Mouse (Mus musculus) frontal cortex, adult (tissue): Measurements from ENCODE around the gene Stc2.

ENCODE experiments used
- ATAC-seq: cut with Nextera tagmentation; 2 replicates; pipeline ENCODE4 v1.9.2; 2017; ENCODE audit warnings: mild to moderate bottlenecking, moderate library complexity, mixed read lengths; ENCODE audit not compliant: low TSS enrichment

Gene Stc2

DNA sequence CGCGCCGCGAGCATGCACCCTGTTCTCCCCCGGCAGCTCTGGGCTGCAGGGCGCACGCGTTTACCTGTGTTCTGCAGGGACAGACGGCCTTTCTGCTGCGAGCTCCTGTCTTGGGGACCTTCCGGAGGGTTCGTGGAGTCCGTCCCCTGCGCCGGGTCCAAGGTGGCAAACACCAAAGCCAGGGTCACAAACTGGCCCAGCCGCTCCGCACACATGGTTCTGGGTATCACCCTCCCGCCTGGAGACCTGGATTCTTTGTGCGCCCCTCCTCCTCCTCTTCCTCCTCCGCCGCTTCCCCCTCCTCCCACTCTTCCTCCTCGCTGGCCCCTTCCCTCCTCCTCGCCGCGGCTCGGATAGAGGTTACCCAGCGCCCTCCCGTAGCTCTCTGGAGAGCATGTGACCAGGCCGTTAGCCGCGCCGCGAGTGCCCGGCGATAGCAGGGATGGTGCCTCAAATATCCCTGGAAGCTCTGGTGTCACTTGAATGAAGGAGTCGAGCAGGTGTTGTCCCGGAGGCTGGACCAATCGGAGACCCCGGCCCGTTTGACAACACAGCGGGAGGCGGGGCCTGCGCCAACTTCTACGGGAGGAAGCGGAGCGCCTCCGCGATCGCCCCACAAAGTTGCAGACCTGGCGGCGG lies at the start of gene Stc2:
TSS of gene Stc2 (minus strand) at position 427 of the 639 bp plus-strand sequence.
- ATAC-seq: peak; percentile 32

DNA sequence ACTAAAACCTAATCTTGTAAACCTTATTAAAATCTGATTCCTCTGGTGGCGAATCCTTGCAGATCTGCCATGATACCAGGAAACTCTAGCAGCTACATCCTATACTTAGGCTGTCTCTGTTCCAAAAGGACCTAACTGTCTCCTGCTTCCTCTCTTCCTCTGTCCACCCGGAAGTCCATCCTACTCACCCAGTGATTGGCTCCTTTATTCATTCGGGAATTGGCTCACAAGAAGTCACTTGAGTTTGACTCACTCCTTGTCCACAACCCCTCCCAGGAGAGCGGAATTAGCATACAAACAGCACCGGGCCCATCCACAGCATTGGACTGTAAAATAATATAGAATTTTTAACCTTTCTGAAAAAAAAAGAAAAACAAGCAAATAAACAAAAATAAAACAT lies 47.2 kb upstream of the Stc2 start:
- no peak for ATAC-seq

DNA sequence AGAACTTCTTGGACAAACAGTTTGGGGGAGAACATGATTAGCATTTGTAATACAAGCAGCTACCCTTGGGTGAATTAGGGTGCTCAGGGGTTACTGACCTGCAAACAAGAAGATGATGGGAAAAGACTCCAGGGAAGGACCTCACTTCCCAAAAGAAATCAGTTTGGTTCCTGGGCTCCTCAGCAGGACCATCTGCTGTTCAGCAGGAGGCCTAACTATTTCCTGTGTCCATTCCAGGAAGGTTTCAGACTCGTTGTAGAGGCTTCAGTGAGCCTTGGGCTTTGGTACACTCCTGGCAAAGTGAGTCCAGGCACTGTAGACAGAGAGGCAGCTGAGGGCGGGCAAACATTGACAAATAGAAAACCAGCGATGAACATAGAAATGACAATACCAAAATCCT lies 42.5 kb upstream of the Stc2 start:
- no peak for ATAC-seq

DNA sequence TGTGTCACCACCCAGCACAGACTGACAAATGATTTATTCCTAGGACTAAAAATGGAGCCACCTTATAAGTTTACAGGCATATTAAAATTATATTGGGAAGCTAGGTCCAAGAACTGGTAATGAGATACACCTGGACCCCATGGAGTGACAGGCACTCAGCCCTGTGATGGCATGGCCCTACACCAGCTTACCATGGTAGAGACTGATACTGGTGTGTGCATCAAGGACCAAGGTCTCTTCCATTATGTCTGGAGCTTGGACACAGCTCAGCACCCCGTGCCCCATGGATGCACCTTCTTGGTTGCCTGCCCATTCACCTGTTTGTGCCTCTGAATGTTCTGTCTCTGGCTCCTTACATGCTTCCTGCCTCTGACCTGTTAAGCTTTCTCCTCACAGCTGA lies 36.9 kb upstream of the Stc2 start:
- no peak for ATAC-seq

DNA sequence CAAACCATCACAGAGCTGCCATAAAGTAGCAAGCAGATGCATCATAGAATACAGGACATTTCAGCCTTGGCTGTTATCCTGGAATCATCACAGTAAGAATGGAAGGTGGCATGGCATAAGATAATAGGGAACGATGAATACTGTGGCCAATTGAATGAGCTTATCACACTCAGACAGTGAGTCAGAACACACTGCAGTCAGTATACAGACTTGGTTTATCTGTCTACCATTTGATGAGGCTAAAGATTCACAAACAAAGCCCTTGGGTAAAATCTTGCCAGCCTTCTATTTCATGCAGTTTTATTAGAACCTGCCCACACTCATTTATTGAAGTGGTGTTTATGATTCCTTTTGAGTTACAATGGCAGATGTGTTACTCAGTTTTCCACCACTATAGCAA lies 33.2 kb upstream of the Stc2 start:
- ATAC-seq: no peak

DNA sequence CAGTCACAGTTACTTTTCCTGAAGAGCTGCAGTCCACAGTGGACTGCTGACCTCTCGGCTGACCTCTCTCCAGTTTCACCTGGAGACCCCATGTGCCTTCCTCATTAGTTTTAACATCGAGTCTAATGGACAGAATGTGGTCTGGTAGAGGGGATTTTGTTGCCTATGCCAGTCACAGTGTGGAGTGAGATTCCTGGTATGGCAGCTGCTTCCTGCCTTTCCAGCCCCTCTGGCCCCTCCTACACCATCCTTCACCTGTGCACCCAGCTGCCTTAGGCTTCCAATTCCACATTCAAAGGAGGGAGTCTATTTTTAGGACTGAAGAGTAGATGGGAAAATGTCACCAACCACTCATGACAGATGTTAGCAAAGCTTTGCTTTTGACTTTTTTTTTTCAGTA lies 28.7 kb upstream of the Stc2 start:
- no peak for ATAC-seq

DNA sequence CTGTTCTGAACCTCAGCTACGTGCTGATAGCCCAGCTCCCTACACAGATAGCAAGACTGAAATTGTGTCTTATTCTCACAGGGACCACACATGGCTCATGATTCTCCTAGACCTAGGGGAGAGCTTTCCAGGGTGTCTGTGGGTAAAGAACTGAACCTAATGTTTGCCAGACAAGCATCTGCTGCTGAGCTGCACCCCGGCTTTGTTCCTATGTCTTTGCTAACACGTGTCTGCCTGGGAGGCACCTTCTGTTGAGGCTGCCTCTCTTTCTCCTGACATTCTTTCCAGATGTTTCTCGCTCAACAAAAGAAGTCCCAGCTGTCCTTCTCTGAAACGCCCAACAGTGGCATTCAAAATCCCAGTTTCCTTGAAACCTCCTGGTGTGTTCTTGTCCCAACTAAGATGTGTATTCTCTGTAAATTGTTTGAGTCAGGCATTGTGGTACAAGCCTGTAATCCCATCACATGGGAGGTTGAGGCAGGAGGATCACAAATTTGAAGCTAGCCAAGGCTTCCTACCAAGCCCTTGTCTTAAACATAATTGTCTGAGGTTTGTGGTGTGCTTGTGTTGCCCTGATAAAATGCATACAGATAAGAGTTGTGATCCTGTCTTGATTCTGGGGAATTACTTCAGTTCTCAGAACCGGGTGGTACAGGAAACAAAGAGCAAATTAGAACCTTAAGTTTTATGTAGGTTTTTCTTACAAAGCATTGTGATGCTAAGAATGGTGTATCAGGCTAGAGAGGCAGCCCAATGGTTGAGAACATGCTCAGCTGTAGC lies 27.0 kb upstream of the Stc2 start:
- no peak for ATAC-seq

DNA sequence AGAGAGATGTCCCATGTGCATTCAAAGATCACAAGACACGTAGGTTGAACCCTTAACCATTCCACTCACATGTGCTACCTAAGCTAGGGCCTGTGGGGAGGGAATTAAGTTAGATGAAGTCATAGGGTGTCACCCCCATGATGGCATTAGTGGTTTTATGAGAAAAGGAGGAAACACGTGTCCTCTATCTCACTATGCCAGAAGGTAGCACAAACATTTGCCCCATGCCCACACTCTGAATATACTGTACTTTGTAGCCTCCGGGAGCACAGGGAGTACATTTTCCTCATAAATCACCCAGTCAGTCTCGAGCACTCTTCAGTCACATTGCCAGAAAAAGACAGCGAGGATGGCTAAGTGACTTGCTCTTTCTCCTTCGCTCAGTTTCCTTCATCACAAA lies 24.2 kb upstream of the Stc2 start:
- no peak for ATAC-seq

DNA sequence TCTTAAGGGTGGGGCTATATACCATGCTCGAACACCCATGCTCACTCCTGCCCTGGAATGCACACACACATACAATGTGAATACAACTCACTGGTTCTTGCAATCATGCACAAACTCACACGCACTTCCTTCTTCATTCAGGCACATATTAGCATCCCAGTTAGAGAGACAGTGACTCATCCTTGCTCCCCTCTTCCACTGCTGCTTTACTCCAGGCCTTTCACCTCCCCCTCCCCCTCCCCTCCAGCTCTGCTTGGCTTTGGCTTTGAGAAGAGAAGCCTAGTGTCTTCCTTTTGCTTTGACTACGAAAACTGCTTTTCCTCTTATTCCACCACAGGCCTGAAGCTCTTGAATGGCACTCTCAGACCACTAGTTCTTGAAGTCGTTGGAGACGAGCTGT lies 22.5 kb upstream of the Stc2 start:
- no peak for ATAC-seq

DNA sequence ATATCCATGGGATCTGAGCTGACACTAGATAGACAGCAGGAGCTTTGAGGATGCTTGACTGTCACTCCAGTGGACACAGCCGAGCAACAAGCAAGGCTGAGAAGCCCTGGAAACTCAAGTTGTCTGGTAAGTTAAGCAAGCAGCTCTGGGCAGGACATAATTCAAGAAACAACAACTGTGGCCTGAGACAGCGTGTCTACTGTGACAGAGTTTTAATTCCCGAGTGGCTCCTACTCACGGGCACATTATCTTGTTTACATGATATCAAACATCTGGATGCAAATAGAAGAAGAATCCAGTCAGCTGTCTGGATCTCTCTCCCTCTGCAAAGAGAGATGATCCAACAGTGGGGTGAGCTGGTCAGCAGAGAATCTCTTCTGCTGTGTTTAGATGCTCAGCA lies 19.0 kb upstream of the Stc2 start:
- no peak for ATAC-seq

DNA sequence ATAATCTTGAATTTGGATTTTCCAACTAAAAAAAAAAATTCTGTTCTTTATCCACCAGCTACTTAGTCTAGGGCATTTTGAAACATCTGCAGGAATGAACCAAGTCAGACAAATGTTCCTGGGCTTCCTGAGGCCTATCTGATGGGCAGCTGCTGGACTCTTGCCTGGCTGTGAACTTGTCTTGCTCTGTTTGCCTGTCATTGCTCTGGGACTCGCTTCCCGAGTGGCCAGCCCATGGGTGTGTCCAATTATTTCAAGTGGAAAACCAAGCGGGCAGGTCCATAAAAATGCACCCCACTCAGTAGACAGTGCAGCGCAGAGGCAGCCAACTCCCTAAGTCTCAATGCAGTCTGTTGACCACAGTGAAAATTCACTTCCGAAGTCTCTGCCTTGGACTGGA lies 17.7 kb upstream of the Stc2 start:
- ATAC-seq: no peak

DNA sequence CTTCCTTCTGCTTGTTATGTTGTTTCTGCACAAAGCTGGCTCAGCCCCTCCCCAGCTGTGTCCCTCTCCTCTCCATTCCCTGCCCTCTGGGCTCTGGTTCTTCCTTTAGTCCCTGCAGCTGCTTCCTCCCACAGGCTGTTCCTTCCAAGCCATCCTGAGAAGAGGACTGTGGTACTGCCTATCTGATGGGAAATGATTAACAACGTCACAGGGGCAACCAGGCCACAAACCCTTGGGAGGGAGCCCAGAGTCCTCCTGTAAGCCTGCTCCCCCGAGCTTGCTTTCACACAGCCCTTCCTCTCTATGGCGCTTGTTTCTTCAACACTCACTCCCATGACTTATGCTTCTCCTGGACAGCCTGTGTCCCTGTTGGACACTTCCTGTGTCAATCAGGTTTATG lies 16.7 kb upstream of the Stc2 start:
- ATAC-seq: no peak

DNA sequence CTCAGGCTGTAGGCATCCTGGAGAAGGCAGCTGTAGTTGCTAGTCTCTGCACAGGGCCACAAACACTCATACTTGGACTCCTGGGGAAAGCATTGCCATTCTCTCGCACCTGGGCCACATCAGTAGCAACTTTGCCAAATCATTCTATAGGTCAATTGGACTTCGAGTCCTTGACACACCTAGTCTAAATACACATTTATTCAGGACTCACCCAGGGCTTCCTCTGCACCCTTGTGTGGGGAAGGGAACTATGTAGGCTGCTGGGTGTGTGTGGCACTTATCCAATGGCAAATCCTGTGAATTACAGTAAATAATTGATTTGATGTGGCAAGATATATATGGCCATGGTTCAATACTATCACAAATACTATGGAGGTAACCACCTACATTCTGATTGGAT lies 14.1 kb upstream of the Stc2 start:
- ATAC-seq: no peak

DNA sequence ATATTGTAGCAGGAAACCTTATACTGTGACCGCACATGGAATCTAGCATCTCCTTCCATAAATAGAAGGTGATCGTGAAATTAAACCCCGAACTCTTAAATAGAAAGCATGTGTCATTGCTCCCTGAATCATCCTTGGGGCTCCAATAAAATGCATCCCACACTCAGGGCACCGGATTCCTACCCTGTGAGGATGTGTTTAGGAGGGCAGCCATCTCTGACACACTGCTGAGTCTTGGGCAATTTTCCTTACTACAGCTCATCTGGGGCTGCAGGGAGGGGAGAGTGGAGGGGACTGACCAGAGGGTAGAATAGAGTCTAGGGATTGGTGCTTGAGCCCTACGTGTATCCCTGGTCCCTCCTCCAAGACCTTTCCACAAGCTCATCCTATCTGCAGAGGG lies 12.3 kb upstream of the Stc2 start:
- ATAC-seq: no peak

DNA sequence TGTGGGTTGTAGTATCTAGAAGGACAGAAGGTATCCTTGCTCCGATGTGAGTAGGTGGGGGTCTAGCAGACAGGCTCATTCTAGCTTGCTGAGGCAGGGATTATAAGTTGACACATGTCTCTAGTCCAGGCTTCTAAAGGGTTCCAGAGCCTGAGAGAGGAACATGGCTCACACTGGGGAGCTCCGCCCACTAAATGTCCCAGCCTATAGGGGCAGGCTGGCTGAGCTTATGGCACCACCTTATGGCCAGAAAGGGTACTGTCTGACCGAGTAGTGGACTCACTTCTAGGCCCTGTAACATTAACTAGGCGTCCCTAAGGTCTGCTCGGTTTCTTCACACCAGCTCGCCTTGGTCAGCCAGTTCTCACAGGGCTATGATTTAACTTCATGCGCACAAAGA lies 3.6 kb upstream of the Stc2 start:
- ATAC-seq: no peak

DNA sequence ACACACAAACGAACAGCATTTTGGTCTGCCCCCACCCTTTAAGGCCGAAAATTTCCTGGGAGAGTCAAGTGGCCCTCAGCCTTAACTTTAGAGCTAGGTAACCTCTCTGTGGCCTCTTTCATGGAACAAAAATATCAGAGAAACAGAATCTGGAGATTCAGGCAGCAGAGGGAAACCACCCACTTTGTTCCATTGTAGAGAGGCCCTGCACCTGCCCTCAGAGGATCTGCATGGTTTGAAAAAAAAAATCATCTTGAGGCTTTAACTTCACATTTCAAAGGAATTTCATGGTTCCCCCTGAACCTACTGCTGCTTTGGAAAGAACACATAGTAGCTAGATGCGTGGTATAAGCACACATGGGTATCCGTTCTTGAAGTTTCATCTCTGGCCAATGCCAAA lies 2.3 kb upstream of the Stc2 start:
- ATAC-seq: no peak

DNA sequence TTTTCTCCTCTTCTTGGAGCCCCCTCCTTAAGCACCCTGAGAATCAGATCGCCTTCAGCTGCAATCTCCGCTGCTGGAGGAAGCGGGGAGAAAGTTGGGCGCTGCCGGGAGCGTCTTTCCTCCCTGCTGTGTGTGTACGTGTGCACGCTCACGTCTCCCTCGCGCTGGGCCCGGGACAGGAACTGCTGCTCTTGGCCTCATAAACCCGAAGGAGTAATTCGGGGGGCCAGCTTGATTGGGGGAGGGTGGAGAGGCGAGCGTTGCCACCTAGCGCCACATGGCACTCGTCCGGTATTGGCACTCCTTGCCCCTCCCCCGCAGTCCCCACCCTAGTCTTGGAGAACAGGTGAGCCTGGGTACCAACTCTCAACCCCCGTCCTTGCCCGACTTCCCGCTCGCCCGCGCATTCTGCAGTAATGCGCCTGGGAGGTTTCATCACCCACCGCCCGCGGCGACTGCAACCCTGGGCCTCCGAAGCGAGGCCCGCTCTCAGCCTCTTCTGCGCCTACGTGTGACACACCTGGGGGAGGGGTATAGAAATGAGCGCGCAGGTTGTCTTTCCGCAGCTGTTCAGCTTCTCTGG lies 1.5 kb upstream of the Stc2 start:
- ATAC-seq: no peak

DNA sequence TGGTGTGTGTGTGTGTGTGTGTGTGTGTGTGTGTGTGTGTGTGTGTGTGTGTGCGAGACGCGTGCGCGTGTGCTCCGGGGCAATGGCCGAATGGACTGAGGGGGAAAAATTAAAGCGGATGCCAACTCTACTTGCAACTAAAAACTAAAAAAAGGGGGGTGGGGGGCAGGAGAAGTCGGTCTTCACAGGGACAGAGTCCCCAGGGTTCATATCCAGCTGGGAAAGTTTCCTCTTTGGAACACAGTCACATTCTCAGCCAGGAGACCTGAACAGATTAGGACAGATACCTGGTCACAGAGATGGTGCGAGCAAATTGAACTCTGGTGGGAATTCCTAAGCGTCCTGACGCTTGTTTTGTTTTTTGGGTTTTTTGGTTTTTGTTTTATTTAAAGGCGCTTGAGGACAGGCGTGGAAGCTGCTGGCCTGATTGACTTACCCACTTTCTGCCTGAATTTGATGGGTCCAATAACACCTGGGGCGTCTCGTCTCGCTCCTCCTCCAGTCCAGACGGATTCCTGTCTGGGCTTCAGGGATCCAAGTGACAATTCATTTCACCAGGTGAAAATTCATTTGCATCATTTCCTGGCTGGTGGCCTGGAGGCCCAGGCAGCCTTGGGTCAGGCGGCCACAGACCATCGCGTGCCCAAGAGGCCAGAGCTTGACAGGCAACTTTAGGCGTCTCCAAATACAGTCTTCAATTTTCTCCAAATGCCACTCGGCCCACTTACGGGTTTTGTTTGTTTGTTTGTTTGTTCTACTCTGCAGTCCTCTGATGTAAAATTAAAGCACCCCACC lies 759 bp upstream of the Stc2 start:
- ATAC-seq: no peak

DNA sequence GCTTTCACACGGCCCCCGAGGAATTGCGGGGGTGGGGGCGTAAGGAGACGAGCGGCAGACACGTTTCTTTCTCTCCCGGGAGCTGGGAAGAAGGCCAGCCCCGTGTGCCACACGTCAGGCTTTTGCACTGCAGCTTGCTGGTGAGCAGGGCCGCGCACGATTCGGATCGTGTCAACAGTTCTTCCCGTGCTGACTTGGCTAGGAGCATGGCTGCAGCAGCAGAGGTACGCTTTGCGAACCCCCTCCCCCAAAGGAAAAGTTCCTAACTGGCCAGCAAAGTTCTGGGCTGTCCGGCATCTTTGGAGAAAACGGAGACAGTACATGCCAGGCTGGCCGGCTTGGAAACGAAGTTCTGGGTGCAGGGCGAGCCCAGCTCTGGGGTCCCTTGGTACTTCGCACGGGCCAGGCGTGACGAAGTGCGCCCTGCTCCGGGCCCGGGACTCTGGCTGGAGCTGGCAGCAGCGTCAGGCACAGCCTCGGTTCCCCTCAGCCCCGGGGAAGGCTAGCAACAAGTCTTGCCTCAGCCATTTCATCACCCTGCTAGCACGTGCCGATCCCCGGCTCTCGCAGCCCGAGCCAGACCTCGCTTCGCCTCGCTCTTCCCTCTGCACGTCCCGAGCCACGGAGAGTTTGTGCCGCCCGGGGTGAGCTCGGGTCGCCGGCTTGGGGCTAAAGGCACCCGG lies 768 bp downstream of the Stc2 start:
- peak; percentile 46 for ATAC-seq

DNA sequence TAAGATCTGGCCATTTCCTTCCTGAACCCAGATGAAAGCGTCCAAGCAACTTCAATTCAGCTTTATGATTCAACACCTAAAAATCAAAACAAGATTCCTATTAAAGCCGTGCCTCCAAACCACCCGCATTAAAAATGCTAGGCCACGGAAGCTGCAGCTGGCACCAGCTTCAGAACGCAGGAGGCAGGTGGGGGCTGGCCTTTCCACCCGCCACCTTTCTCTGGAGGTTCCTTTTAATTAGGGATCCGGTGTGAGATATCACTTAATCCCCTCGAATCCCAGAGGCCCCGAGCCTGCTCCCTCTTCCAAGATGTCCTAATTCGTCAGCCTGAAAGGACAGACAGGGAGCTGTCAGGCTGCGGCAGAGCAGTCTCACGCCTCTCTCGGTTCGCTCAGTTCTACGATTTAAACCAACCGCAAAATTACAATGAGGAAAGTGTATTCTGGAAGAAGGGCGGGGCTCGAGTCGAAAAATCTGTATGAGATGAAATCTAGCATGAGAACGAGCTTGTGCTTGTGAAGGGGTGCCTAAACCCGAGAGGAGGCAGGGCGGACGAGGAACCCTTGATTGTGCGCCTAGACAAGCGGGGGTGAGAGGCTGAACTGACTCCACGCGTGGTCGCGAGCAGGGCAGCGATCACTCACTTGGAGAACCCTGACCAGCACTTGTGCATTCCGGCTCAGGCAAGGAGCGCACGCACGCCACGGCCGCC lies 1.5 kb downstream of the Stc2 start:
- peak; percentile 36 for ATAC-seq

DNA sequence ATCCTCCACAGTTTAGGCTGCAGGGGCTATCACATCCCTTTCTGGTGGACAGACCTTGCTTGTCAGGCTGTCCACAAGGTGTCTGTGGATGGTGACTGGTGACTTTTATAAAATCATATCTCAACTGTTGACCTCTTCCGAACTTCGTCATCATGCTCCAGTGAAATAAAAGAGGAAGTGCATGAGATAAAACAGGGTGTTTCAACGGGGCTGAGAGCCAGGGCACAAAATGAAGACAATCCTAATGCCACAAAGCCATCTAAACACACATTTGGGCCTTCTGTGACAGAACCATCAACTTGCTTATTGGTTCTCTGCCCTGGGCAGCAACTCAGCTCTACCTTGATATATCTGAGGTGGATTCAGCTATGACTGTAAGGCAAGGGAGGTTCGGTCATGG lies 3.0 kb downstream of the Stc2 start:
- no peak for ATAC-seq
